Mouse (Mus musculus): ENCODE results near the gene Creld2. TPM values are rescaled to one million over a fixed set of nuclear protein-coding genes. Genes with fewer than 3 reads are reported as not detected.
A peak's percentile ranks its signal among the peaks of the same experiment; 100 is the strongest.

The Creld2 gene
- polyA plus RNA-seq, 1 experiment from 2014 or later = 62.4 TPM

DNA sequence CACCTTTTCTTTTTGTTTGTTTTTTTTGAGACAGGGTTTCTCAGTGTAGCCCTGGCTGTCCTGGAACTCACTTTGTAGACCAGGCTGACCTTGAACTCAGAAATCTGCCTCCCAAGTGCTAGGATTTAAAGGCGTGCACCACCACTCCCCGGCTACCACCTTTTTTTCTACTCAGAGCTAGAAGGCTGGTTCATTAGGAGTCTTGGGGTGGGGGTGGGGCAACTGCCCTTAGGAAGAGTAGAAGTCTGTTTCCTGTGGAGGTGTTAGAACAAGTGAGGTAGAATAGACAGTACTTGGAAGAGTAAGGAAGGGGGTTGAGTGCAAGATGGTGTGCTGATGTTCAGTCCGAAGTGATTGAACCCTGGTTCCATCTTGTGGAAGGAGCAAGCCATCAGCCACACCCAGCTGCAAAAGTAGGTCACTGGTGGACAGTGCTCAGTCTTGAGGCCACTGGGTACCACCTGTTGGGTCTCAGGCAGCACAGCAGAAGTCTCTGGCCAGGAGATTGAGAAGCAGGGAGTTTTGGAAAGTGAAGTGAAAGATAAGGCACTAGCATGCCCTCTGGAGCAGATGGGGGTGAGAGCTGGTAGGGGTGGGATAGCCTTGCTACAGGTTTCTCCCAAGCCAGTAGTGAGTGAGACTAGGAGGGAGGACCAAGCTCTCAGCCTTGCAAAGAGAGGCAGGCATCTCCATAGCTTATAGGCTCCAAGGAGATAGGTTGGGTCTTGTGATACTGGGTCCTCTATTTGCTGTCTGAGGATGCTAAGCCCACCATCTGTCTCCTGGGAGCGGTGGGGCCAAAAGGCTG, 46.6 kb downstream of the Creld2 start:
- Histone ChIP-seq H3K36me3 (peaks cover 39% of the 10 kb centered on the region), H3K27ac (replicated peaks) (no peak overlapping the region)
- 83% methylated on average over 4 of the region's 4 CpGs for WGBS

DNA sequence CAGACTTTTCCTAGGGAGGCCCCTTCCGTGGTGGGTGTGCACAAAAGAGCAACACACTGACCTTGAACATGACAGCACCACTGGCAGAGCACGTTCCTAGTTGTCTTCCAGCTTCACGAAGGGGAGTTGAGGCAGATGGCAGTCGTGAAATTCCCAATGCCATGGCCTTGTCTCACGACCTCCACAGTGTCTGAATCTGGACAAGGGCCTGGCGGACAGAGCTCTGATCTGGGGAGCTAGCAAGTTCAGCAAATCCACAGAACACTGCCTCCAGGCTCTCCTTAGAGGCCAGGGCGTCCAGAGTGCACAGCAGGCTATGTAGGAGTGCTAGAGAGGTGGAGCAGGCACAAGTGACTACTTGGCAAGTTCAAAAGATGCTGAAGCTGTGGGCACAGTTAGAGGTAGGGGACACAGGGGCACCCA, 47.5 kb downstream of the Creld2 start:
- H3K36me3 ChIP-seq = peaks cover 39% of the 10 kb centered on the region
- H3K27ac ChIP-seq (replicated peaks) = 0 out of 2 replicates have a peak overlapping the region, but pooled peaks have one; percentile 52
- 58% methylated on average over 7 of the region's 7 CpGs for WGBS
- H3K9me3 ChIP-seq = 0 out of 2 replicates have a peak, but pooled peaks cover 3% of the 10 kb centered on the region
- no peak overlapping the region for H3K4me3 ChIP-seq
- H3K4me1 ChIP-seq (replicated peaks) = peaks cover 31% of the 10 kb centered on the region
- ATAC-seq (ENCODE audit: low read depth) = no peak
- H3K27me3 ChIP-seq = no peaks in the 10 kb centered on the region
- no peak overlapping the region for H3K9ac ChIP-seq
- no peak overlapping the region for H3K4me2 ChIP-seq

More for the DNA sequence above, 46.6 kb downstream of the Creld2 start:
- Histone ChIP-seq H3K4me3 (no peak overlapping the region), H3K4me2 (no peak overlapping the region), H3K4me1 (replicated peaks) (peaks cover 36% of the 10 kb centered on the region), H3K9me3 (0 out of 2 replicates have a peak, but pooled peaks cover 3% of the 10 kb centered on the region), H3K27me3 (no peaks in the 10 kb centered on the region), H3K9ac (no peak overlapping the region)
- no peak for ATAC-seq (ENCODE audit: low read depth)

DNA sequence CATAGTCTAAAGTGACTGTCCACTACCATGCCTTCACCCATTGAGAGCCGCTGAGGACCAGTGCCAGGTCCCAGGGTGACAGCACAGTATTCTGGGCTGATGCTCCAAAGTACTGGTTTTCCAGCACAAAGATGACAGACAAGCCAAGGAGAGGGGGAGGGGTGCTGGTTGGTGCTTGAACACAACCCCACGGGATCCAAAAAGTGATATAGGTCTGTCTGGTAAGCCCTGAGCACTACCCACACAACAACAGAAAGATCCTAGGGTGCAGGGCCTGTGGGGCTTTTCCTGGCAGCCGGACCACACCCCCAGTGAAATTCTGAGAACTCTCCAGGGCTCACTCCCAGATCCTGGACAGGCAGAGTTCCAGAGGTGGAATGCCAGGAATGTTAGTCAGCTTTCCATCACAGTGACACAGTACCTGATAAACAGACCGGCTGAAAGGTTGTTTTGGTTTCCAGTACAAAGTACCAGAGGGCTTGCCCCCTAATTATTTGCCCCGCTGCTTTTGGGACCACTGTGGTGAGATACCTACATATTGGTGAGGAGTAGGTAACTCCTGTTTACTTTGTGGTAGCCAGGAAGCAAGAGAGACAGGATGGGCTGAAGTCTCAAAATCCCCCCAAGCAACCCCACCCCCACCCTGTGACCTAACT, 48.0 kb downstream of the Creld2 start:
- no peak overlapping the region for H3K4me3 ChIP-seq
- H3K36me3 ChIP-seq = peaks cover 39% of the 10 kb centered on the region
- no peak overlapping the region for H3K9ac ChIP-seq
- peak overlapping the region; percentile 52; the same call in 1 of the 2 replicates for H3K27ac ChIP-seq (replicated peaks)
- no peak overlapping the region for H3K4me2 ChIP-seq
- WGBS = 46% methylated on average over 5 of the region's 5 CpGs
- peaks cover 31% of the 10 kb centered on the region for H3K4me1 ChIP-seq (replicated peaks)
- H3K27me3 ChIP-seq = no peaks in the 10 kb centered on the region
- no peak for ATAC-seq (ENCODE audit: low read depth)
- 0 out of 2 replicates have a peak, but pooled peaks cover 3% of the 10 kb centered on the region for H3K9me3 ChIP-seq

DNA sequence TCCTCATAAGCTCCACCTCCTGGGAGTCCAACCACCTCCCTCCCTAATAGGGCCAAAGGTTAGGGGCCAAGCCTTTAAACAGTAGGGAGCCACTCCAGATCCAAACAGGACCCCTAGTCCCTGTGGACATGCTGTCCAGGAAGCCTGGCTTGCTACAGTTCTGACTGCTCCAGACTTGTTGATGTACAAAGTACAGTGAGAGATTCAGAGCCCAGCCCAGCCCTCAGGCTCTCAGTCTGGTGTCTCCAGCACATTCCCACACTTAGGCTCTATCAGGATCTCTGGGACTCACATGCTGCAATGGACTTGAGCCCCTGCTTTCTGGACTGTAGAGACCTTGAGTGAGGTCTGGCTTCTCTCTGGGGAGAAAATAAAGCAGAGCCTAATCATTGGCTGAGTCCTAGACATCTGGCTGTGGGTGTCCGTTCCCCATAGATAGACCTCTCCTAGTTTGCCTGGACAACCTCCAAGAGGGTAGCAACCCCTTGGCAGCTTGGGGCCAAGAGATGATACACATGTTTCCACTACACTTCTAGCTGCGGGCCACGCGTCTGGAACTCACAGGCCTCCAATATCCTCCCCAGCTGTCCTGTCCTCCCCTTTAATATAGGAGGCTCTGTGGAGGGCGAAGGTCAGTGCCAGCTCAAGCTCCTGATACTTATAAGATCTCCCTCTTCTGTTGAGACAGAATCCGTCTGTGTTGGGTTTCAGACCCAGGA, 48.7 kb downstream of the Creld2 start:
- WGBS = 91% methylated on average over 6 of the region's 6 CpGs
- Histone ChIP-seq H3K4me3 (no peak overlapping the region), H3K27me3 (no peaks in the 10 kb centered on the region), H3K9me3 (0 out of 2 replicates have a peak, but pooled peaks cover 3% of the 10 kb centered on the region), H3K9ac (no peak overlapping the region), H3K4me2 (no peak overlapping the region), H3K27ac (replicated peaks) (no peak overlapping the region), H3K4me1 (replicated peaks) (peaks cover 25% of the 10 kb centered on the region), H3K36me3 (peaks cover 39% of the 10 kb centered on the region)
- ATAC-seq (ENCODE audit: low read depth) = no peak

DNA sequence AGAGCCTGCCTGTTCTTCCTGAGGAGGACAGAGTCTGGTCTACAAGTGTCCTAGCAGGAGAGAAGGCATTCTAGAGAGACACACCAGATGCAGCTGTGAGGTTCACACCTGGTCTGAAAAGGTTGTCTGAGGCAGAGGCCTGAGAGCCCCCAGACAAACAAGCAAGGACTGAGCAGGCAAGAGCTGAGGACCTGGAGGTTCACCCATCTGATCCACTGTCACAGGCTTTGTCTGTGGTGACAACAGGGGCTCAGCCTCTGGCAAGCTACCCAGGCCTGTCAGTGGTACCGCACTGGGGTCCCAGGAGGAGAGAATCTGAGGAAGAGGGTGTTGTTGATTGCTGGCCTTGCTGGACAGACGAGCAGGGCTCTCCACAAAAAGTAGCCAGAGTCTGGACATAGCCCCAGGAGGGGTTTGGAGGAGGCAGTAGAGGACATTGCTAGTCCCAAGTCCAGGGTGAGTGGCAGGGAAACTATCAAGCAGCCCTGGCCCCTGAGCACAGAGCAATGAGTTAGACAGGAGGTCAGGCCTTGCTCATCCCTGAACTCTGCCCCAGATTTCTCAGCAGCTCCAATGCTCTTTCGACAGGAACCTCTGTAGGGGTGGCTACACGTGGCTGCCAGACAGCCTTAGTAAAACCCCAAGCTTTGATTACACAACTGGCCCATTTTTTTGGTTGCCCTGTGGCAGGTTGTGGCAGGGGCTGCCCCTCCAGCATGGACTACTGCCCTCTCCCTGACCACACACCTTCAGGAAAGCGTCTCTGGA, 51.2 kb downstream of the Creld2 start:
- H3K36me3 ChIP-seq = peaks cover 23% of the 10 kb centered on the region
- no peak overlapping the region for H3K4me3 ChIP-seq
- no peak overlapping the region for H3K9ac ChIP-seq
- no peaks in the 10 kb centered on the region for H3K27me3 ChIP-seq
- H3K4me1 ChIP-seq (replicated peaks) = peaks cover 6% of the 10 kb centered on the region; the same call in 1 of the 2 replicates
- ATAC-seq (ENCODE audit: low read depth) = no peak
- H3K4me2 ChIP-seq = no peak overlapping the region
- H3K27ac ChIP-seq (replicated peaks) = no peak overlapping the region
- H3K9me3 ChIP-seq = 0 out of 2 replicates have a peak, but pooled peaks cover 3% of the 10 kb centered on the region
- 79% methylated on average over 5 of the region's 5 CpGs for WGBS

DNA sequence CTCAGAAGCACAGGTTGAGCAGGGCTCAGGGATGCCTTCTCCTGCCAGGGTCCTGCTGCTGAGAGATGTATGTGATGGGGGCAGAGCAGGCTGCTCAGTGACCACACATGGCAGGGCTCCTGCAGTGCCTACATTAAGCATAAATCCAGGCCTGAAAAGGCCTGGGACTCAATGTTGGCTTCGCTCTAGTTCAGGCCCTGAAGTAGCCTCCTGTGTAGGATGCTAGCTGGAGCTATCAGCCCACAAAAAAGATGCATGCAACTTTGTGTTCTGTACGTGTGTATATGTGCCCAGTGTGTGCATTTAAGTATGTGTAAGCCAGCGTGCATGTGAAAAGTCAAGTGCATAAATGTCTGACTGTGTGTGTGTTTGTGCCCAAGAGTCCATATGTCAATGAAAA, 54.6 kb downstream of the Creld2 start:
- Histone ChIP-seq H3K36me3 (no peaks in the 10 kb centered on the region), H3K4me2 (no peak overlapping the region), H3K9me3 (no peaks in the 10 kb centered on the region), H3K4me3 (no peak overlapping the region), H3K27ac (replicated peaks) (no peak overlapping the region), H3K4me1 (replicated peaks) (0 out of 2 replicates have a peak, but pooled peaks cover 8% of the 10 kb centered on the region), H3K27me3 (peaks cover 4% of the 10 kb centered on the region; the same call in 1 of the 2 replicates), H3K9ac (no peak overlapping the region)
- ATAC-seq (ENCODE audit: low read depth) = no peak
- 82% methylated on average over 3 of the region's 3 CpGs for WGBS

DNA sequence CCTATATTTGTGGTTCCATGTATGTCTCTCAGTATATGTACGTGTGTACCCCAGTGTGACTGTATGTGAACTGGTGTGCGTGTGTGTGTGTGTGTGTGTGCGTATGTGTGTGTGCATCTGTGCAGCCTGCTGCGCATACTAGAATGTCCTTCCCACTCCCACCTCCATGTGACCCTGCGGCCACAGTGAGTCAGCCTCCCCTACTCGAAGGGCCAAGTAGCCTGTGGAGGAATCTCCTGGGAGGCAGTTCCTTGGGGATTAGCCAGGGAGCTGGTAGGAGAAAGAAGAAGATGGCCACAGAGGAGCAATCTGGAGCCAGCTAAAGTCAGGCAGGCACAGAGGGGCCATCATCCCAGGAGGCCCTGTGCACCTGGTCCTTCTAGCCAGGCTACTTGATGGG, 55.0 kb downstream of the Creld2 start:
- Histone ChIP-seq H3K9me3 (no peaks in the 10 kb centered on the region), H3K27ac (replicated peaks) (no peak overlapping the region), H3K27me3 (peaks cover 4% of the 10 kb centered on the region; the same call in 1 of the 2 replicates), H3K9ac (no peak overlapping the region), H3K4me2 (no peak overlapping the region), H3K4me1 (replicated peaks) (0 out of 2 replicates have a peak, but pooled peaks cover 8% of the 10 kb centered on the region), H3K36me3 (no peaks in the 10 kb centered on the region), H3K4me3 (no peak overlapping the region)
- 93% methylated on average over 6 of the region's 6 CpGs for whole genome bisulfite sequencing
- ATAC-seq (ENCODE audit: low read depth) = no peak

DNA sequence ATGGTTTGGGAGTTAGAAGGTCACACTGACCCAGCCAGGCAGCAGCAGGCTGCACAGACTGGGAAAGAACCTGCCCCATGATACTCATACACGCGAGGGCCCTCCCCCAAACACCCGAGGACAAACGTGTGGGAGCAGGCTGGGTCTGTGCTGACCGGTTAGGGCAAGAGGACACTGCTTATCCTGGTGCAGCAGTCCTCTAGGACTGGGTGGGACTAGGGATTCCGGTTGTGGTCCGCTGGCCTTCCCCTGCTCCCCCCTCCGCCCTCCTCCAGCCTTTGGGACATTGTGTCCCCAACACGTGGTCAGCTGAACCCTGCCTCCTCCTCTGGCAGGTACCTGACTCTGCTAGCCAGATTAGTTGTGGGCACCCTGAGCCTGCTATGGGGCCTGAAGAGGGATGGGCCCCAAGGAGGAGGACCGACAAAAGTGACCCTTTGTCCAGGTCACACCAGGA, 56.2 kb downstream of the Creld2 start:
- 42% methylated on average over 10 of the region's 10 CpGs for WGBS
- no peak overlapping the region for H3K4me2 ChIP-seq
- ATAC-seq (ENCODE audit: low read depth) = no peak

More for the DNA sequence above, 56.2 kb downstream of the Creld2 start:
- Histone ChIP-seq H3K36me3 (no peaks in the 10 kb centered on the region), H3K27me3 (peaks cover 4% of the 10 kb centered on the region; the same call in 1 of the 2 replicates), H3K4me1 (replicated peaks) (0 out of 2 replicates have a peak, but pooled peaks cover 8% of the 10 kb centered on the region), H3K9me3 (no peaks in the 10 kb centered on the region), H3K9ac (no peak overlapping the region), H3K27ac (replicated peaks) (no peak overlapping the region), H3K4me3 (no peak overlapping the region)

Other genes starting within 250 kb of the Creld2 start
- not detected in 2 replicates for gene Zdhhc25, start 219.3 kb upstream of the Creld2 start, polyA plus RNA-seq (2015; fragmentation: Nextera tagmentation; extraction: Ambion mirVana)
- 18.1 and 20.3 TPM in 2 replicates for gene Brd1, start 85.4 kb upstream of the Creld2 start, polyA plus RNA-seq (2015; fragmentation: Nextera tagmentation; extraction: Ambion mirVana)
- 22.5 and 24.7 TPM in 2 replicates for gene Zbed4, start 68.0 kb upstream of the Creld2 start, polyA plus RNA-seq (2015; fragmentation: Nextera tagmentation; extraction: Ambion mirVana)
- gene Alg12, start 328 bp upstream of the Creld2 start, polyA plus RNA-seq (2015; fragmentation: Nextera tagmentation; extraction: Ambion mirVana) = 7.8 and 9.3 TPM in 2 replicates
- gene Pim3, start 42.5 kb downstream of the Creld2 start, polyA plus RNA-seq (2015; fragmentation: Nextera tagmentation; extraction: Ambion mirVana) = 51.2 and 52.5 TPM in 2 replicates
- gene Ttll8, start 134.8 kb downstream of the Creld2 start, polyA plus RNA-seq (2015; fragmentation: Nextera tagmentation; extraction: Ambion mirVana) = not detected in 2 replicates
- gene Mlc1, start 159.4 kb downstream of the Creld2 start, polyA plus RNA-seq (2015; fragmentation: Nextera tagmentation; extraction: Ambion mirVana) = 6.7 and 8.0 TPM in 2 replicates
- 0.11 TPM in 1 of 2 replicates, not detected in the other for gene Mov10l1, start 163.3 kb downstream of the Creld2 start, polyA plus RNA-seq (2015; fragmentation: Nextera tagmentation; extraction: Ambion mirVana)
- 2.8 and 3.4 TPM in 2 replicates for gene Panx2, start 240.1 kb downstream of the Creld2 start, polyA plus RNA-seq (2015; fragmentation: Nextera tagmentation; extraction: Ambion mirVana)

Data from neural tube, embryonic 13.5 days (tissue).